Mouse (Mus musculus): ENCODE data around the gene Ralb.

- 0 out of 2 replicates have a peak, but pooled peaks have one; percentile 28 for TF ChIP-seq CTCF (conservative IDR thresholded peaks at IDR 0.05; ENCODE audit: insufficient read depth, insufficient read length, low read depth, low read length)
- no peak for TF ChIP-seq POLR2A (IDR thresholded peaks at IDR 0.05; ENCODE audit: low read depth, low read length)
These were observed 10.4 kb downstream of the Ralb start for GRCm38 (mm10) chr1:119494024-119494711.

Data from kidney, adult 2 months (tissue).